Mouse (Mus musculus): ENCODE measurements around the gene Zfp446.

Zfp446 gene

GRCm38 (mm10) chr7:13025511-13026112 is 48.0 kb downstream of the Zfp446 start:
- no peak for DNase-seq

GRCm38 (mm10) chr7:13028986-13029385 is 51.3 kb downstream of the Zfp446 start:
- no peak for DNase-seq

GRCm38 (mm10) chr7:13031069-13031468 is 53.4 kb downstream of the Zfp446 start:
- DNase-seq, result no peak

GRCm38 (mm10) chr7:13031983-13032382 is 54.3 kb downstream of the Zfp446 start:
- DNase-seq, result no peak

- no peak for DNase-seq
These were observed 54.9 kb downstream of the Zfp446 start for GRCm38 (mm10) chr7:13032541-13032940.

- DNase-seq, result no peak
These were observed 56.0 kb downstream of the Zfp446 start for GRCm38 (mm10) chr7:13033451-13034147.

- peak; percentile 97 for DNase-seq
These were observed 56.7 kb downstream of the Zfp446 start, which contains the start of gene Chmp2a for GRCm38 (mm10) chr7:13034148-13034977. Gene Chmp2a (minus strand): TSS chr7:13034807.

Data from thymus, postnatal 25 days (tissue).